Mouse (Mus musculus) CH12.LX (cell line): ENCODE results near the gene Celsr3.
A peak's percentile ranks its signal among the peaks of the same experiment; 100 is the strongest.

Source experiments
- CHD2 ChIP-seq: IDR thresholded peaks from 2 replicates; pipeline ENCODE4 v1.6.1; 2011; ENCODE audit warnings: low read length, improper control_type of control experiment
- CTCF ChIP-seq, 2 experiments: IDR thresholded peaks in 1 of 2; conservative IDR thresholded peaks in 1 of 2; 2 replicates each; pipeline ENCODE4 v1.5.1; 2011 to 2012; ENCODE audit warnings: low read depth in 2 of 2, low read length in 2 of 2, improper control_type of control experiment in 1 of 2, inconsistent platforms in 1 of 2, mild to moderate bottlenecking in 1 of 2, moderate library complexity in 1 of 2
- HCFC1 ChIP-seq: IDR thresholded peaks from 2 replicates; pipeline ENCODE4 v1.6.1; 2012; ENCODE audit warnings: low read depth, mild to moderate bottlenecking, inconsistent platforms, low read length, improper control_type of control experiment
- JUND ChIP-seq: conservative IDR thresholded peaks from 2 replicates; pipeline ENCODE4 v1.6.1; 2011; ENCODE audit warnings: low read depth, low read length, improper control_type of control experiment
- NELFE ChIP-seq: IDR thresholded peaks from 2 replicates; pipeline ENCODE4 v1.6.1; 2011; ENCODE audit warnings: low read depth, low read length, improper control_type of control experiment
- POLR2A ChIP-seq: IDR thresholded peaks from 2 replicates; pipeline ENCODE4 v1.6.1; 2011; ENCODE audit warnings: low read depth, mild to moderate bottlenecking, improper control_type of control experiment, low read length
- POLR2AphosphoS2 ChIP-seq: IDR thresholded peaks from 2 replicates; pipeline ENCODE4 v1.6.1; 2011; ENCODE audit warnings: low read depth, low read length, improper control_type of control experiment
- RAD21 ChIP-seq: IDR thresholded peaks from 2 replicates; pipeline ENCODE4 v1.6.1; 2011; ENCODE audit warnings: low read depth, mild to moderate bottlenecking, low read length, improper control_type of control experiment, moderate library complexity
- TCF12 ChIP-seq: IDR thresholded peaks from 2 replicates; pipeline ENCODE4 v1.6.1; 2014; ENCODE audit warnings: low read depth, mild to moderate bottlenecking, inconsistent platforms, low read length, improper control_type of control experiment
- USF1 ChIP-seq: IDR thresholded peaks from 2 replicates; pipeline ENCODE4 v1.6.1; 2014; ENCODE audit warnings: low read depth, mild to moderate bottlenecking, inconsistent platforms, low read length, improper control_type of control experiment
- ZKSCAN1 ChIP-seq: IDR thresholded peaks from 2 replicates; pipeline ENCODE4 v1.6.1; 2012; ENCODE audit warnings: low read depth, inconsistent platforms, low read length, improper control_type of control experiment, borderline replicate concordance
- ZMIZ1 ChIP-seq: IDR thresholded peaks from 2 replicates; pipeline ENCODE4 v1.6.1; 2012; ENCODE audit warnings: low read depth, mild to moderate bottlenecking, inconsistent platforms, low read length, improper control_type of control experiment

DNA sequence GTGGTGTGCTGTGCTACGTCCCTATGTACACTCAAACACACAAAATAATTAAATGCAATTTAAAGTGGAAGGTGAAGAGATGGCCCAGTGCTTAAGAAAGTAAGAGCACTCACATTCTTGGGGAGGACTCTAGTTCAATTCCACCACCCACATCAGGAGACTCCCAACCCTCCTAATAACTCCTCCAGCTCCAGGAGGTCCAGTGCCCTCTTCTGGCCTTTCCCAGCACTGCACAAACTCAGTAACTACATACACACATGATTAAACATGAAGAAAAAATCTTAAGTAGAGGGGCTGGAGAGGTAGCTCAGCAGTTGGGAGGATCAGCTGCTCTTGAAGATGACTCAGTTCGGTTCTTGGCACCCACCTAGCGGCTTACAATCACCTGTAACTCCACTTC lies 6.6 kb upstream of the Celsr3 start:
- no peak for TF ChIP-seq HCFC1
- no peak for TF ChIP-seq POLR2A
- no peak for TF ChIP-seq USF1
- TF ChIP-seq CTCF (conservative IDR thresholded peaks at IDR 0.05 in 1 of 2, IDR thresholded peaks at IDR 0.05 in 1 of 2; ENCODE audit: low read depth in 2 of 2, low read length in 2 of 2), result peak; percentile 47 to 73
- TF ChIP-seq TCF12, result no peak
- no peak for TF ChIP-seq NELFE
- no peak for TF ChIP-seq ZMIZ1
- TF ChIP-seq POLR2AphosphoS2, result no peak
- no peak for TF ChIP-seq CHD2
- TF ChIP-seq ZKSCAN1, result no peak
- TF ChIP-seq JUND, result no peak
- peak; percentile 54 for TF ChIP-seq RAD21
